ENCODE assay signal across 30 mouse cellular contexts in the genomic region with DNA sequence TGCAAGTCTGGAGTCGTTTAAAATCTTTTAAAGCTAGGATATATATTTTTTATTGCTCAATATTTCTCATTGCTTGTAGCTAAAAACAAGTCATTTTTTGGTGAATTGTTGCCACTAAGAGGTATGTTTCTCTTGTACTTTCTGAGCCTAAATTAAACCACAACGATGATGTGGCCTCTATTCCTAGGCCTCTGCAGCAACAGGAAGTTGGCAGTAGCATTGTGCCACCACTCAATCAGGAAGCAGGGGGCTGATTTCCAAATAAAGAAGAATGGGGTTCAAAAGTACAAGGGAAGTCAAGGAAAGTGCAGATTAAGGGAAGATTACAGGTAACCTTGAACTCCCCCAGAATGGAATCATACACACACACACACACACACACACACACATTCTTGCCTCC.
A peak's percentile ranks its signal among the peaks of the same experiment; 100 is the strongest.
DNase-seq lines count a peak whose midpoint lies in the region; ATAC-seq and TF ChIP-seq lines count a peak whose summit lies in the region.
"Had no signal": no experiment of that assay in that cellular context is flagged by ENCODE, and none has a peak within 500 bp of the region (broad histone marks: within the 10 kb centered on the region; RNA-seq: fewer than 3 reads in every experiment).

No protein-coding gene starts in this region.

- no peak overlapping the region for H3K27ac ChIP-seq in heart, embryonic 12.5 days (ENCODE audit: poor library complexity, severe bottlenecking)
- no peak overlapping the region for H3K27ac ChIP-seq in lung, postnatal 0 days (ENCODE audit: low read length)
- H3K27ac ChIP-seq: embryonic facial prominence, embryonic 10.5 days; embryonic facial prominence, embryonic 13.5 days; forebrain, embryonic 10.5 days; forebrain, embryonic 13.5 days; heart, embryonic 13.5 days; hindbrain, embryonic 12.5 days; hindbrain, embryonic 15.5 days had no signal

- 68% methylated on average over 2 of the region's 2 CpGs for WGBS in heart, embryonic 12.5 days
- 59% methylated on average over 2 of the region's 2 CpGs for WGBS in lung, postnatal 0 days

- H3K36me3 ChIP-seq in heart, embryonic 12.5 days = no peaks in the 10 kb centered on the region
- no peaks in the 10 kb centered on the region for H3K36me3 ChIP-seq in lung, postnatal 0 days (ENCODE audit: insufficient read depth, low read length)
- H3K36me3 ChIP-seq: embryonic facial prominence, embryonic 10.5 days; embryonic facial prominence, embryonic 13.5 days; forebrain, embryonic 10.5 days; G1E; heart, embryonic 13.5 days; hindbrain, embryonic 12.5 days; hindbrain, embryonic 15.5 days had no signal

- DNase-seq in heart, adult 11 months = peak; percentile 10
- no peak for DNase-seq in lung, postnatal 0 days (ENCODE audit: low spot score)
- DNase-seq in lung, postnatal 14 days = no peak
- no peak for DNase-seq in spleen, postnatal 4 days (ENCODE audit: low spot score in 2 of 2)
- no peak for DNase-seq in urinary bladder, postnatal 25 days (ENCODE audit: low spot score)
- DNase-seq: adrenal gland, postnatal 14 days; B cell, adult 2 months; cerebellum, adult 11 months; cerebellum, adult 2 months; cerebellum, adult 9-11 months; cerebellum, postnatal 25 days; embryo, embryonic 11 days; gastrocnemius, postnatal 10 days; gastrocnemius, postnatal 36 days; heart, adult 18-20 months; heart, postnatal 14 days; heart, postnatal 4 days had no signal

- no peaks in the 10 kb centered on the region for H3K9me3 ChIP-seq in heart, embryonic 12.5 days (replicated peaks)
- H3K9me3 ChIP-seq in lung, postnatal 0 days (ENCODE audit: low read length) = no peaks in the 10 kb centered on the region
- H3K9me3 ChIP-seq: embryonic facial prominence, embryonic 10.5 days; embryonic facial prominence, embryonic 13.5 days; forebrain, embryonic 10.5 days; forebrain, embryonic 13.5 days; G1E; heart, embryonic 13.5 days; hindbrain, embryonic 12.5 days; hindbrain, embryonic 15.5 days had no signal

- H3K4me1 ChIP-seq in heart, embryonic 12.5 days (replicated peaks) = no peaks in the 10 kb centered on the region
- H3K4me1 ChIP-seq in lung, postnatal 0 days (ENCODE audit: insufficient read depth, low read depth, low read length) = no peaks in the 10 kb centered on the region
- H3K4me1 ChIP-seq: embryonic facial prominence, embryonic 10.5 days; embryonic facial prominence, embryonic 13.5 days; forebrain, embryonic 10.5 days; forebrain, embryonic 13.5 days; heart, embryonic 13.5 days; hindbrain, embryonic 12.5 days; hindbrain, embryonic 15.5 days had no signal

- H3K9ac ChIP-seq in heart, embryonic 12.5 days = no peak overlapping the region
- H3K9ac ChIP-seq in lung, postnatal 0 days (replicated peaks; ENCODE audit: low read depth) = no peak overlapping the region
- H3K9ac ChIP-seq: embryonic facial prominence, embryonic 13.5 days; forebrain, embryonic 13.5 days; heart, embryonic 13.5 days; hindbrain, embryonic 12.5 days; hindbrain, embryonic 15.5 days had no signal

- H3K27me3 ChIP-seq in heart, embryonic 12.5 days (replicated peaks) = no peaks in the 10 kb centered on the region
- no peaks in the 10 kb centered on the region for H3K27me3 ChIP-seq in lung, postnatal 0 days (replicated peaks; ENCODE audit: insufficient read depth, low read length)
- H3K27me3 ChIP-seq: CH12.LX; embryonic facial prominence, embryonic 13.5 days; forebrain, embryonic 13.5 days; heart, embryonic 13.5 days; hindbrain, embryonic 12.5 days; hindbrain, embryonic 15.5 days; Patski had no signal

- no peak for TF ChIP-seq CTCF in lung, postnatal 0 days (IDR thresholded peaks at IDR 0.05)

- H3K4me2 ChIP-seq in heart, embryonic 12.5 days = no peak overlapping the region
- H3K4me2 ChIP-seq in lung, postnatal 0 days (replicated peaks; ENCODE audit: low read depth, low read length) = no peak overlapping the region
- H3K4me2 ChIP-seq: embryonic facial prominence, embryonic 13.5 days; forebrain, embryonic 13.5 days; heart, embryonic 13.5 days; hindbrain, embryonic 12.5 days; hindbrain, embryonic 15.5 days had no signal

- no peak for ATAC-seq in heart, embryonic 12.5 days (ENCODE audit: insufficient number of reproducible peaks, low FRiP score)
- ATAC-seq in lung, postnatal 0 days = no peak
- peak; percentile 79 for ATAC-seq in granulocyte monocyte progenitor cell, adult 5-6 weeks (replicated peaks; ENCODE audit: poor library complexity, severe bottlenecking)
- ATAC-seq: forebrain, embryonic 13.5 days; forebrain, embryonic 16.5 days; Patski had no signal

- no peak overlapping the region for H3K4me3 ChIP-seq in heart, embryonic 12.5 days
- no peak overlapping the region for H3K4me3 ChIP-seq in lung, postnatal 0 days (ENCODE audit: low read depth, low read length)
- H3K4me3 ChIP-seq: embryonic facial prominence, embryonic 10.5 days; embryonic facial prominence, embryonic 13.5 days; forebrain, embryonic 10.5 days; forebrain, embryonic 13.5 days; heart, embryonic 13.5 days; hindbrain, embryonic 12.5 days; hindbrain, embryonic 15.5 days had no signal

- 0 out of 2 replicates have a peak, but pooled peaks have one; percentile 15 for TF ChIP-seq EP300 in lung, postnatal 0 days (IDR thresholded peaks at IDR 0.05)
